Mouse (Mus musculus): ENCODE results near the gene Fibcd1. TPM values are rescaled to one million over a fixed set of nuclear protein-coding genes. Genes with fewer than 3 reads are reported as not detected.

Fibcd1 gene
- polyA plus RNA-seq, 1 experiment: not detected

DNA sequence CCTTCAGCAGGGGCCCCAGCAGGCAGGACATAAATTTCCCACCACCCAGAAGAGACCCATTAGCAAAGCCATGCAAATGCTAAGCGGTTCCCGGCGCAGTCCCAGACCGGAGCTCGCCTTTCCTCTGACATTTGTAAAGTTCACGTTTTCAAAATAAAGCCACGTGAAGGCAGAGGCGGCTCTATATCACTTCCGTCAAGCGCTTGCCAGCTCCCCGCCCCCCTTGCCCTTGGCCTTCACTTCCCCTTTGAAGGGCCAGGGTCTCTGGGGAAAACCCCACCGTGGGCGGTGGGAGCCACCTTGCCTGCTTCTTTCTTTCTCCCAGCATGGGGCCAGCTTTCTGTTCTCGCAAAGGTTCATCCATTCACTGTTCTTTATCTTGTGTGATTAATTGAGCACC, 35.1 kb upstream of the Fibcd1 start:
- Histone ChIP-seq H3K4me3 (replicated peaks; ENCODE audit: control insufficient read depth, low read depth, low read length) (no peak overlapping the region), H3K27ac (ENCODE audit: control insufficient read depth, insufficient read depth, low read depth, low read length, poor library complexity) (no peak overlapping the region), H3K4me1 (ENCODE audit: control insufficient read depth, insufficient read depth, low read length) (no peaks in the 10 kb centered on the region)
- 4% methylated on average over 14 of the region's 14 CpGs for WGBS
- no peak for TF ChIP-seq CTCF (IDR thresholded peaks at IDR 0.05; ENCODE audit: control insufficient read depth, insufficient read depth, low read length)
- TF ChIP-seq POLR2A (IDR thresholded peaks at IDR 0.05; ENCODE audit: borderline replicate concordance, control insufficient read depth, low read depth, low read length): no peak

DNA sequence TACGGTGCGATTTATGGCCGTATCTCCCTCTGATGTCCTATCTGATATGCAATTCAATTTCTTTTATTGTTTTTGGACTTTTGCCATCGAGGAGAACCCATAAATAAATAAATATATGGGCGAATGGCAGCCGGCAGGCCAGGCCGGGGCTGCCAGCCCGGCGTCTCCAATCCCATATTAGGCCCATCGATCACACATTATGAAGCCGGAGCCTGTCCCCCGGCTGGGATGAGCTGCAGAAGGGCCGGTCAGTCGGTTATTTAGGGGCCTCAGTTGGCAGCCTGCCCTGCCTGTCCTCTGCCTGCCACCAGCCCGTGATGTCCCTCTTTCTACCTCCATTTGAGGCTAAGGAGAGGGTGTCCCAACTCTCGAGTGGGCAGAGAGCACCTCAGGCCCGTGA, 32.8 kb upstream of the Fibcd1 start:
- H3K4me1 ChIP-seq (ENCODE audit: control insufficient read depth, insufficient read depth, low read length): no peaks in the 10 kb centered on the region
- 82% methylated on average over 17 of the region's 17 CpGs for WGBS
- no peak overlapping the region for H3K4me3 ChIP-seq (replicated peaks; ENCODE audit: control insufficient read depth, low read depth, low read length)
- no peak overlapping the region for H3K27ac ChIP-seq (ENCODE audit: control insufficient read depth, insufficient read depth, low read depth, low read length, poor library complexity)
- TF ChIP-seq POLR2A (IDR thresholded peaks at IDR 0.05; ENCODE audit: borderline replicate concordance, control insufficient read depth, low read depth, low read length): no peak
- no peak for TF ChIP-seq CTCF (IDR thresholded peaks at IDR 0.05; ENCODE audit: control insufficient read depth, insufficient read depth, low read length)

DNA sequence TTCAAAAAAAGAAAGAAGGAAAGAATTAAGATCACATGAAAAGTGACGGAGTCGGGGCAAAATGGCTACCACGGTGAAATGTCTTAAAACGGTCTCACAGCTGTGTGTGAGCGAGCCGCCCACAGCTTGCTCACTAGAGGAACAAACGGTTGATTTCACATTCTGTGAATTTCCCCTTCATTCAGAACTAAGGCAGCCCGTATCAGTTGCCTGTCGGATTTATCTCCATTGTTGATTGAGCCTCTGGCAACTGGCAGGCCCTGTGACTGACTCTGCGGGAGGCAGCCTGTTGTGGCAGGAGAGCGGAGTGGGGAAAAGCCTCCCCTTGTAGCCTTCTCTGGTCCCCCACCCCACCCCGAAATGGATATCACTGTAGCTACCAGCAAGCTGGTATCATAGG, 30.6 kb upstream of the Fibcd1 start:
- TF ChIP-seq POLR2A (IDR thresholded peaks at IDR 0.05; ENCODE audit: borderline replicate concordance, control insufficient read depth, low read depth, low read length) (no peak), CTCF (IDR thresholded peaks at IDR 0.05; ENCODE audit: control insufficient read depth, insufficient read depth, low read length) (no peak)
- H3K4me1 ChIP-seq (ENCODE audit: control insufficient read depth, insufficient read depth, low read length): no peaks in the 10 kb centered on the region
- H3K4me3 ChIP-seq (replicated peaks; ENCODE audit: control insufficient read depth, low read depth, low read length): no peak overlapping the region
- no peak overlapping the region for H3K27ac ChIP-seq (ENCODE audit: control insufficient read depth, insufficient read depth, low read depth, low read length, poor library complexity)
- WGBS: 75% methylated on average over 12 of the region's 12 CpGs

DNA sequence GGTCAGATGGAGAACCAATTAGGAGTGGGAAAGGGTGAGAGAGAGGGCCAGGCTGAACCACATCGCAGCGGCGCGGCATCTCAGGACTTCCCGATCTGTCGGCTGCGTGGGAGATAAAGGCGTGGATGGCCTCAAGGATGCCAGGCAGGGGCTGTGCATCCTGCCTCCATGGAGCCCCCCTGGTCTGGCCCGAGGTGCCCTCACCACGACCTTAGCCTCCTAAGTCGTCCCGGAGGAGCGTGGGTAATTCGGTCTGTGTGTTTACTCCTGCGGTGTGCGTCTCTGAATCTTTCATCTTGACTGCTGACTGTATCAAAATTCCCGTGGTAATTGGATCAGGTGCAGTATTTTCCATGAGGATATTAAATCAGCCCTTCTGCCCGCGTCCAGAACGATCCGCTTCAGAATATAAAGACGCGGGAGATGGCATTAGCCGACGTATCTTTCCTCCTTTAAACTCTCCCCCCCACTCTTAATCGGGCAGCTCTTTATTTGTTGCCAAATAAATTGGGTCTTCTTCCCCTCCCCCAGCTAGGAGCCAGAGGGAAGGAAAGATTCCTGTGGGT, 28.6 kb upstream of the Fibcd1 start:
- Histone ChIP-seq H3K27ac (ENCODE audit: control insufficient read depth, insufficient read depth, low read depth, low read length, poor library complexity) (no peak overlapping the region), H3K4me1 (ENCODE audit: control insufficient read depth, insufficient read depth, low read length) (no peaks in the 10 kb centered on the region), H3K4me3 (replicated peaks; ENCODE audit: control insufficient read depth, low read depth, low read length) (no peak overlapping the region)
- TF ChIP-seq CTCF (IDR thresholded peaks at IDR 0.05; ENCODE audit: control insufficient read depth, insufficient read depth, low read length): no peak
- TF ChIP-seq POLR2A (IDR thresholded peaks at IDR 0.05; ENCODE audit: borderline replicate concordance, control insufficient read depth, low read depth, low read length): no peak
- 85% methylated on average over 26 of the region's 26 CpGs for WGBS

DNA sequence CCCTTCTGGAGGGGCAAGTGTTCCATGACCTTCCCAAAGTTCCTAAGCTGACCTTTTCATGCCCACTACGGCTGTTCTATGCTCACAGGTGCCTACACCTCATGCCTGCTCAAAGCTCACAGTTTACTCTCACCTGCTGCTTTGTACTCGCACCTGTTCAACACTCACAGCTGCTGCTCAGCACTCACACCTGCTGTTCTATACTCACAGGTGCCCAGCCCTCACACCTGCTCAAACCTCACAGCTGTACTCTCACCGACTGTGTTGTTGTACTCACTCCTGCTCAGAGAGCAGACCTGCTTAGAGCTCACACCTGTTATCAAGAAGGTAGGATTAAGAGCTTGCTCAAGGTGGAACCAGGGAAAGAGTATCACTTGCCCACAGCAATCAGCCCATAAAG, 24.9 kb upstream of the Fibcd1 start:
- WGBS: 69% methylated on average over 3 of the region's 3 CpGs
- H3K27ac ChIP-seq (ENCODE audit: control insufficient read depth, insufficient read depth, low read depth, low read length, poor library complexity): no peak overlapping the region
- no peaks in the 10 kb centered on the region for H3K4me1 ChIP-seq (ENCODE audit: control insufficient read depth, insufficient read depth, low read length)
- no peak overlapping the region for H3K4me3 ChIP-seq (replicated peaks; ENCODE audit: control insufficient read depth, low read depth, low read length)
- TF ChIP-seq CTCF (IDR thresholded peaks at IDR 0.05; ENCODE audit: control insufficient read depth, insufficient read depth, low read length): no peak
- TF ChIP-seq POLR2A (IDR thresholded peaks at IDR 0.05; ENCODE audit: borderline replicate concordance, control insufficient read depth, low read depth, low read length): no peak

DNA sequence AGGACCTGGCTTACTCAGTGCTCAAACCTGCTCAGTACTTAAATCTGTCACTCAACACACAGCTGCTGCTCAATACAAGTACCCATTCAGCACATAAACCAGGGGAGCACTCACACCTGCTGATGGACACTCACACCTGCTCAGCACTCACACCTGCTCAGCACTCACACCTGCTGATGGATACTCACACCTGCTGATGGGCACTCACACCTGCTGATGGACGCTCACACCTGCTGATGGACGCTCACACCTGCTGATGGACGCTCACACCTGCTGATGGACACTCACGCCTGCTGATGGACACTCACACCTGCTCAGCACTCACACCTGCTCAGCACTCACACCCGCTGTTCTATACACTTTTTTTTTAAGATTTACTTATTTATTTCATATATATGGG, 23.9 kb upstream of the Fibcd1 start:
- 86% methylated on average over 5 of the region's 5 CpGs for WGBS
- no peak for TF ChIP-seq CTCF (IDR thresholded peaks at IDR 0.05; ENCODE audit: control insufficient read depth, insufficient read depth, low read length)
- no peak for TF ChIP-seq POLR2A (IDR thresholded peaks at IDR 0.05; ENCODE audit: borderline replicate concordance, control insufficient read depth, low read depth, low read length)

DNA sequence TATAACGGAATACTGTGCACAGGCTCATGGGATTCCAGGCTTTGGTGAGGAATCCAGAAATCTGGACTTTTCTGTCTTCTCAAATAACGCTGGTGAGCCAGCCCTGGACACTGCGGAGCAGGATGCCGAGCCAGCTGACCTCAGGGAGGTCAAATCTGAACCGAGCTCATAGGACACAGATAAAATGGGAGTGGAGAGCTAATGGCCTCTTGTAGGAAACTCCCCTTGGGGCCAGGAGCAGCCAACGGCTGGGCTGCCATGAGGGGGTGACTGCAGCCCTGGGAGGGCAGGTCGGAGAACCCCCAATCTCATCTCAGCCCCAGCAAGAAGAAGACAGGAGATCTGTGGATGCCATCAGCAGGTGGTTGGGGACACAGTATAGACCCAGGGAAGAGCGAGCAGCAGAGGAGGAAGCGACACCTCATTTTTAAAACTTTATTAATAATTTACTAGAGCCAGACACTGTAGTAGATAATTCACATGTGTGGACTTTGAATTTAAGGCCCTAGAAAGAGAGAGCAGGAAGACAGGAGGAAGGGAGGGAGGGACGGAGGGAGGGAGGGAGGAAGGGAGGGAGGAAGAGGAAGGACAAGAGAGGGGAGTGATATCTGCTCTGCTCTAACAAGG, 22.8 kb upstream of the Fibcd1 start:
- WGBS: 74% methylated on average over 10 of the region's 10 CpGs
- no peak for TF ChIP-seq CTCF (IDR thresholded peaks at IDR 0.05; ENCODE audit: control insufficient read depth, insufficient read depth, low read length)
- Histone ChIP-seq H3K4me3 (replicated peaks; ENCODE audit: control insufficient read depth, low read depth, low read length) (no peak overlapping the region), H3K4me1 (ENCODE audit: control insufficient read depth, insufficient read depth, low read length) (no peaks in the 10 kb centered on the region), H3K27ac (ENCODE audit: control insufficient read depth, insufficient read depth, low read depth, low read length, poor library complexity) (no peak overlapping the region)

More for the DNA sequence above, 23.9 kb upstream of the Fibcd1 start:
- H3K4me1 ChIP-seq (ENCODE audit: control insufficient read depth, insufficient read depth, low read length): no peaks in the 10 kb centered on the region
- H3K27ac ChIP-seq (ENCODE audit: control insufficient read depth, insufficient read depth, low read depth, low read length, poor library complexity): no peak overlapping the region
- H3K4me3 ChIP-seq (replicated peaks; ENCODE audit: control insufficient read depth, low read depth, low read length): no peak overlapping the region

DNA sequence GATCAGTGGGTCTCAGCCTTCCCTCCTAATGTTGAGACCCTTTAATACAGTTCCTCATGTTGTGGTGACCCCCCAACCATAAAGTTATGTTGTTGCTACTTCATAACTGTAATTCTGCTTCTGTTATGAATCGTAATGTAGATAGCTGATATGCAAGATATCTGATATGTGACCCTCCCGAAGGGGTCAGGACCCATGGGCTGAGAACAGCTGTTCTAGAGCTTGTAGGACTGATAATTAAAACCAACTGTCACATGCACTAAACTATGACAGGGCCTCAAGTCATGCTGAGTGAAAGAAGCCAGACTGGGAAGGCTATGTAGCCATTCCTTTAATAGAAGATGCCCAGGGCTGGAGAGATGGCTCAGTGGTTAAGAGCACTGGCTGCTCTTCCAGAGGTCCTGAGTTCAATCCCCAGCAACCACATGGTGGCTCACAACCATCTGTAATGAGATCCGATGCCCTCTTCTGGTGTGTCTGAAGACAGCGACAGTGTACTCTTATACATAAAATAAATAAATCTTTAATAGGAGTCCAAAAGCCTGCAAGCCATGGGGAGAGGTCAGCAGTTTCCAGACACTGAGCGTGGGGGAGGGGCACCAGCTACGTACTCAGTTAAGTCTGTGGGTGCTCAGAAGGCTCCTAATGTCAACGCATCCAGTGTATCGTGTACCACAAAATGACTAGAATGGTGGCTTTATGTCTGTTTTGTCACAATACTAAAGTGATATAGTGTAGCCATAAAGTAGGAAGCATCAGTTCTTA, 22.1 kb upstream of the Fibcd1 start:
- no peak for TF ChIP-seq CTCF (IDR thresholded peaks at IDR 0.05; ENCODE audit: control insufficient read depth, insufficient read depth, low read length)
- no peak for TF ChIP-seq POLR2A (IDR thresholded peaks at IDR 0.05; ENCODE audit: borderline replicate concordance, control insufficient read depth, low read depth, low read length)
- H3K27ac ChIP-seq (ENCODE audit: control insufficient read depth, insufficient read depth, low read depth, low read length, poor library complexity): no peak overlapping the region
- no peaks in the 10 kb centered on the region for H3K4me1 ChIP-seq (ENCODE audit: control insufficient read depth, insufficient read depth, low read length)
- 80% methylated on average over 8 of the region's 8 CpGs for WGBS
- H3K4me3 ChIP-seq (replicated peaks; ENCODE audit: control insufficient read depth, low read depth, low read length): no peak overlapping the region
